Mouse (Mus musculus): ENCODE data around the gene Unc13c.

DNA sequence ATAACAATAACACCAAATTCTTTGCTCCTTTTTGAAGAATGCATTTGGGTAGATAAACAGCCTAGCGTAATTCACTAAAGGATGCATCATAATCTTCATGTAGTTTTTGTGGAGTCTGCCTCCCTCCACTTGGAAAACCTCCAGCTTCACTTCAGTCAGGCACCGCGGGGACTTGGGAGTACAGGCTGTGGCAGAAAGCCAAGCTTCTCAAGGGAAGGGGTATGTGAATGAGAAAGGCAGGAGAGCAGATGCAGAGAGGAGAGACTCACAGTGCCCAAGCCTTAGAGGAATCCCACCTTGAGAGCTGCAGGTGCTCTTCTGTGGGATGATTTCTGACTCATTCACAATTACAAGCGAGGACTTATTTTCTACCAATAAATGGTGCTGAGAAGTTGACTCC lies 33.9 kb downstream of the Unc13c start:
- no peak for TF ChIP-seq POLR2A (IDR thresholded peaks at IDR 0.05; ENCODE audit: extremely low read depth, insufficient read depth, low read length)
- no peak for TF ChIP-seq CTCF (IDR thresholded peaks at IDR 0.05; ENCODE audit: extremely low read depth, insufficient read depth, low read length)

Data from cortical plate, adult 2 months (tissue).